Mouse (Mus musculus): ENCODE results near the gene Med12. TPM values are rescaled to one million over a fixed set of nuclear protein-coding genes. Genes with fewer than 3 reads are reported as not detected.

Med12 gene
- polyA plus RNA-seq, 1 experiment from 2014 or later = 26.0 TPM

DNA sequence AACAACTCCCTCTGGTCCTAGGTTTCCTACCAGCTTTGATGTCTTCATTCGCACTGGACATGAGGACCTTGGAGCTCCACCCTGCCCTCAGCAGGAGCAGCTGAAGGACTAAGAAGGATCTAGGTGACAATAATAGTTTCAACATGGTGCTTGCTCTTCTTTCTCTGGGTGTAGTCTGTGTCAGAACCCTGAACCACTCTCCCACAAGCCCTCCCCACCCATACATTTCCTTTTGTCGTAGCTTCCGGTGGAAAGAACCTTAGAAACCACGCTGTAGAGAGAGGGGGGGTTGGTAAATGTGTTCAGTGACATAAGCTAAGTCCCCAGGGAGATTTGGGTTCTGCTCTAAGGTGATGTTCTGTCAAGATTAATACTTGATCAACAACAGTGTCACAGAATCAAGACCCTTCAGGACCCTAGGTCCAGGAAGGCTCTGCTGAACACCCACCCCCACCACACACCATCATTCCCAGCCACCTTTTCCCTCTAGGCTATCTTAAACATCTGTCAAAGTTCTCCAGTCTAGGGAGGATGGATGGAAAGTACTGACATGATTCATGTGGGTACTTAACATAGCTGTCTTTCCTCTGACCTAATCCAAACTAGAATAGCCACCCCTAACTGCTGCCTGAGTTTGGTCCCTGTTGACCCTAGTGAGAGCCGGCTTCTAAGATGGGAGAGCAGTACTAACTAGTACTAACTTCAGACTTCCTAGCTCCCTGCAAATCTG is 5.6 kb upstream of the Med12 start, which contains the start of gene Il2rg:
Gene Il2rg (minus strand): TSS at position 231 of the 730 bp plus-strand sequence.
- Histone ChIP-seq H3K27ac (ENCODE audit: low read length) (no peak within 1 kb of the TSS), H3K9ac (ENCODE audit: low read depth, low read length) (no peak within 1 kb of the TSS), H3K9me3 (replicated peaks; ENCODE audit: control insufficient read depth, low read length, poor library complexity, severe bottlenecking) (no peaks in the 10 kb centered on the region), H3K4me2 (ENCODE audit: low read length) (no peak within 1 kb of the TSS), H3K4me1 (ENCODE audit: control insufficient read depth, insufficient read depth, low read length) (no peaks in the 10 kb centered on the region), H3K36me3 (ENCODE audit: control insufficient read depth, insufficient read depth, low read length) (no peaks in the 10 kb centered on the region), H3K27me3 (ENCODE audit: control insufficient read depth, insufficient read depth, low read depth, low read length) (no peaks in the 10 kb centered on the region), H3K4me3 (ENCODE audit: low read depth, low read length) (no peak within 1 kb of the TSS)
- WGBS = 74% methylated on average over 5 of the region's 5 CpGs
- ATAC-seq = no peak

DNA sequence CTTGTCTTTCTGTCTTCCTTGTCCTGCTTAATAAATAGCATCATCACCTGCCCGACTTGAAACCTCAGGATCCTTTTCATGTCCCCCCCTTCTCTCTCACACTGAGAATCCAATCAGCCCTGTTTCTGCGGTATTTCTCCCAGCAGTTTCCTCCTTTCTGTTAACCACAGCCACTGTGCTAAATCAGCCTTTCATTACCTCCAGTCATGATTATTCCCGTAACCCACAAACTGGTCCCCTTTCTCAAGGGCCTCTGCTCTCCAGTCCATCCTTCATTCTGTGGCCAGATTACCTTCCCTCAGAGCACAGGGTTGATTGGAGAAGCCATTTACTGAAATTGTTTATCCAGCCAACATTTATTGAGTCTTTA is 5.1 kb upstream of the Med12 start, which contains the start of gene Gm20489:
Gene Gm20489 (minus strand): TSS at position 269 of the 370 bp plus-strand sequence.
- no peaks in the 10 kb centered on the region for H3K4me1 ChIP-seq (ENCODE audit: control insufficient read depth, insufficient read depth, low read length)
- no peaks in the 10 kb centered on the region for H3K27me3 ChIP-seq (ENCODE audit: control insufficient read depth, insufficient read depth, low read depth, low read length)
- H3K9me3 ChIP-seq (replicated peaks; ENCODE audit: control insufficient read depth, low read length, poor library complexity, severe bottlenecking) = no peaks in the 10 kb centered on the region
- no peak for ATAC-seq
- H3K36me3 ChIP-seq (ENCODE audit: control insufficient read depth, insufficient read depth, low read length) = no peaks in the 10 kb centered on the region
- no peak within 1 kb of the TSS for H3K9ac ChIP-seq (ENCODE audit: low read depth, low read length)
- 61% methylated on average over 3 of the region's 3 CpGs for WGBS
- no peak within 1 kb of the TSS for H3K27ac ChIP-seq (ENCODE audit: low read length)
- no peak within 1 kb of the TSS for H3K4me3 ChIP-seq (ENCODE audit: low read depth, low read length)
- no peak within 1 kb of the TSS for H3K4me2 ChIP-seq (ENCODE audit: low read length)

- H3K4me3 ChIP-seq (ENCODE audit: low read depth, low read length) = peak overlapping the region; percentile 54
- no peak overlapping the region for H3K27ac ChIP-seq (ENCODE audit: low read length)
- no peaks in the 10 kb centered on the region; the same call in 1 of the 2 replicates for H3K36me3 ChIP-seq (ENCODE audit: control insufficient read depth, insufficient read depth, low read length)
- no peaks in the 10 kb centered on the region for H3K27me3 ChIP-seq (ENCODE audit: control insufficient read depth, insufficient read depth, low read depth, low read length)
- no peaks in the 10 kb centered on the region for H3K4me1 ChIP-seq (ENCODE audit: control insufficient read depth, insufficient read depth, low read length)
- no peaks in the 10 kb centered on the region for H3K9me3 ChIP-seq (replicated peaks; ENCODE audit: control insufficient read depth, low read length, poor library complexity, severe bottlenecking)
- peak overlapping the region; percentile 66; the same call in 1 of the 2 replicates for H3K9ac ChIP-seq (ENCODE audit: low read depth, low read length)
- H3K4me2 ChIP-seq (ENCODE audit: low read length) = peak overlapping the region; percentile 58
- 18% methylated on average over 6 of the region's 6 CpGs for WGBS
- peak; percentile 23; the same call in 1 of the 2 replicates for ATAC-seq
Observed at GRCm38 (mm10) chrX:101273410-101273809, 420 bp upstream of the Med12 start.

DNA sequence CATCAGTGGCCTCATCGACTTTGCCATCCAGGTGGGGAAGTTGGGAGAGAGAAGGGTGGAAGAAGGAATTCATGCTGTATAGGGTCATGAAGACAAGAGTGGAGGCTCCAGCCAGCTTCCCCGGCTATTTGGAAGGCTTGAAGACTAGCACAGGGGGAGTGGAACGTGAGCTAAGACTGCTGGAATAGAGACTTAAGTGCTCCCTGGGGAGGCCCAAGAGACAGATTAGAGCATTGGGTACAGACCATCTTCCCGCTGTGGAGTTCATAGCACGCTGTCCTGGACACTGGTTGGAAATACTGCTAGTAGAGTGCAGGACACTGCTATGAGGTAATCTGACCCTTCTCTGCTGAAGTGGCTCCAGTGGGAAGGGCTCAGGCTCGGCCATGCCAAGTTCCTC is 9.0 kb downstream of the Med12 start:
- Histone ChIP-seq H3K4me2 (ENCODE audit: low read length) (no peak overlapping the region), H3K4me3 (ENCODE audit: low read depth, low read length) (no peak overlapping the region), H3K36me3 (ENCODE audit: control insufficient read depth, insufficient read depth, low read length) (peaks cover 7% of the 10 kb centered on the region; the same call in 1 of the 2 replicates), H3K9ac (ENCODE audit: low read depth, low read length) (no peak overlapping the region), H3K4me1 (ENCODE audit: control insufficient read depth, insufficient read depth, low read length) (no peaks in the 10 kb centered on the region), H3K9me3 (replicated peaks; ENCODE audit: control insufficient read depth, low read length, poor library complexity, severe bottlenecking) (no peaks in the 10 kb centered on the region), H3K27ac (ENCODE audit: low read length) (no peak overlapping the region), H3K27me3 (ENCODE audit: control insufficient read depth, insufficient read depth, low read depth, low read length) (no peaks in the 10 kb centered on the region)
- ATAC-seq = no peak
- WGBS = 86% methylated on average over 6 of the region's 6 CpGs

DNA sequence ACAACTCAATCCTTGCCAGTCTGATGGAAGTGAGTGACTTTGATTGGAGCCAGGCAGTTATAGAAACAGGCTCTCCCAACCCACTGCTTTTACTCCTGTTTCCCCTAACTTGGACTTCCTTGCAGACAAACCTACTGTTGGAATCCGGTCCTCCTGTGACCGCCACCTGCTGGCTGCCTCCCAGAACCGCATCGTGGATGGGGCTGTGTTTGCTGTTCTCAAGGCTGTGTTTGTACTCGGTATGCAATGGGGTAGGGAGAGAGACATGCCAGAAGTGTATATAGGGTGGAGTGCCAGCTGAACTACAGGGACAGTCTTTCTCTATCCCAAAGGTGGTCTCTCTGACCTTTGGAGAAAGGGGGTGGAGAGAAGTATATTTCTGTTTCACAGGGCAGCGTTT is 11.7 kb downstream of the Med12 start:
- WGBS = 29% methylated on average over 6 of the region's 6 CpGs

DNA sequence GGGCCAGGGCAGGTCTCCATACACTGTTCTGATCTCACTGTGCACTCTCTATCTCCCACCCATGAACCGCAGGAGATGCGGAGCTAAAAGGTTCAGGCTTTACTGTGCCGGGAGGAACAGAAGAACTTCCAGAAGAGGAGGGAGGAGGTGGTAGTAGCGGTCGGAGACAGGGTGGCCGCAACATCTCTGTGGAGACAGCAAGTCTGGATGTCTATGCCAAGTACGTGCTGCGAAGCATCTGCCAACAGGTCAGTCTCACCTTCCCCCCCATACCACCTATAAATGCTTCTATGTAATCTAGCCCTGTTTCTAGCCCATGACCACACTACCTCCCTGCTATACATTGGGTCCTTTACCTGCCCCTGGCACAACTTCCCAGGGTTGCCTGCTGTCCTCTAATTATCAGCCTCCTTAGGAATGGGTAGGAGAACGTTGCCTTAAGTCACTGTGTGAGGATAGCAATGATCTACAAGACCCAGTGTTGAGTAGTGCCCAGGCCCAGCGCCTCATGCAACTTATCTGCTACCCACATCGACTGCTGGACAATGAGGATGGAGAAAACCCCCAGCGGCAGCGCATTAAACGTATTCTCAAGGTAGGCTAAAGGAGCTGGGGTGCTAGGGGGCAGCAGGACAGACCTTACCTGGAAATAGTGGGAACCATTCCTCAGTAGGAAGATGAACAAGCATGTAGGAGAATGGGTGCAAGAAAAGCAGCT is 12.3 kb downstream of the Med12 start:
- no peak for ATAC-seq
- no peaks in the 10 kb centered on the region for H3K4me1 ChIP-seq (ENCODE audit: control insufficient read depth, insufficient read depth, low read length)
- H3K27me3 ChIP-seq (ENCODE audit: control insufficient read depth, insufficient read depth, low read depth, low read length) = no peaks in the 10 kb centered on the region
- H3K4me3 ChIP-seq (ENCODE audit: low read depth, low read length) = no peak overlapping the region
- no peaks in the 10 kb centered on the region for H3K9me3 ChIP-seq (replicated peaks; ENCODE audit: control insufficient read depth, low read length, poor library complexity, severe bottlenecking)
- peaks cover 13% of the 10 kb centered on the region for H3K36me3 ChIP-seq (ENCODE audit: control insufficient read depth, insufficient read depth, low read length)
- H3K27ac ChIP-seq (ENCODE audit: low read length) = no peak overlapping the region
- 93% methylated on average over 14 of the region's 14 CpGs for WGBS
- no peak overlapping the region for H3K9ac ChIP-seq (ENCODE audit: low read depth, low read length)
- no peak overlapping the region for H3K4me2 ChIP-seq (ENCODE audit: low read length)

More for the DNA sequence above, 11.7 kb downstream of the Med12 start:
- Histone ChIP-seq H3K4me3 (ENCODE audit: low read depth, low read length) (no peak overlapping the region), H3K27ac (ENCODE audit: low read length) (no peak overlapping the region), H3K9ac (ENCODE audit: low read depth, low read length) (no peak overlapping the region), H3K27me3 (ENCODE audit: control insufficient read depth, insufficient read depth, low read depth, low read length) (no peaks in the 10 kb centered on the region), H3K36me3 (ENCODE audit: control insufficient read depth, insufficient read depth, low read length) (peaks cover 13% of the 10 kb centered on the region), H3K4me2 (ENCODE audit: low read length) (no peak overlapping the region), H3K9me3 (replicated peaks; ENCODE audit: control insufficient read depth, low read length, poor library complexity, severe bottlenecking) (no peaks in the 10 kb centered on the region), H3K4me1 (ENCODE audit: control insufficient read depth, insufficient read depth, low read length) (no peaks in the 10 kb centered on the region)
- peak; percentile 71 for ATAC-seq

GRCm38 (mm10) chrX:101287543-101287942 is 13.7 kb downstream of the Med12 start:
- no peak for ATAC-seq
- Histone ChIP-seq H3K27ac (ENCODE audit: low read length) (no peak overlapping the region), H3K4me2 (ENCODE audit: low read length) (no peak overlapping the region), H3K36me3 (ENCODE audit: control insufficient read depth, insufficient read depth, low read length) (peaks cover 11% of the 10 kb centered on the region), H3K9ac (ENCODE audit: low read depth, low read length) (no peak overlapping the region), H3K4me1 (ENCODE audit: control insufficient read depth, insufficient read depth, low read length) (no peaks in the 10 kb centered on the region), H3K9me3 (replicated peaks; ENCODE audit: control insufficient read depth, low read length, poor library complexity, severe bottlenecking) (no peaks in the 10 kb centered on the region), H3K27me3 (ENCODE audit: control insufficient read depth, insufficient read depth, low read depth, low read length) (no peaks in the 10 kb centered on the region), H3K4me3 (ENCODE audit: low read depth, low read length) (no peak overlapping the region)
- 95% methylated on average over 3 of the region's 3 CpGs for WGBS

- WGBS = 93% methylated on average over 6 of the region's 6 CpGs
- Histone ChIP-seq H3K27me3 (ENCODE audit: control insufficient read depth, insufficient read depth, low read depth, low read length) (no peaks in the 10 kb centered on the region), H3K9ac (ENCODE audit: low read depth, low read length) (no peak overlapping the region), H3K36me3 (ENCODE audit: control insufficient read depth, insufficient read depth, low read length) (peaks cover 11% of the 10 kb centered on the region), H3K4me3 (ENCODE audit: low read depth, low read length) (no peak overlapping the region), H3K27ac (ENCODE audit: low read length) (no peak overlapping the region), H3K4me2 (ENCODE audit: low read length) (no peak overlapping the region), H3K9me3 (replicated peaks; ENCODE audit: control insufficient read depth, low read length, poor library complexity, severe bottlenecking) (no peaks in the 10 kb centered on the region), H3K4me1 (ENCODE audit: control insufficient read depth, insufficient read depth, low read length) (no peaks in the 10 kb centered on the region)
- ATAC-seq = no peak
Observed at GRCm38 (mm10) chrX:101288432-101288831, 14.6 kb downstream of the Med12 start.

- no peak for ATAC-seq
- Histone ChIP-seq H3K9ac (ENCODE audit: low read depth, low read length) (no peak overlapping the region), H3K36me3 (ENCODE audit: control insufficient read depth, insufficient read depth, low read length) (peaks cover 13% of the 10 kb centered on the region), H3K4me3 (ENCODE audit: low read depth, low read length) (no peak overlapping the region), H3K9me3 (replicated peaks; ENCODE audit: control insufficient read depth, low read length, poor library complexity, severe bottlenecking) (no peaks in the 10 kb centered on the region), H3K4me2 (ENCODE audit: low read length) (no peak overlapping the region), H3K27me3 (ENCODE audit: control insufficient read depth, insufficient read depth, low read depth, low read length) (no peaks in the 10 kb centered on the region), H3K4me1 (ENCODE audit: control insufficient read depth, insufficient read depth, low read length) (no peaks in the 10 kb centered on the region), H3K27ac (ENCODE audit: low read length) (no peak overlapping the region)
- 93% methylated on average over 7 of the region's 7 CpGs for WGBS
Observed at GRCm38 (mm10) chrX:101289037-101289436, 15.2 kb downstream of the Med12 start.
